Mouse (Mus musculus): ENCODE results near the gene Lmntd1. TPM values are rescaled to one million over a fixed set of nuclear protein-coding genes. Genes with fewer than 3 reads are reported as not detected.

Lmntd1 gene
- polyA plus RNA-seq, 1 experiment from 2014 or later = 0.33 TPM

DNA sequence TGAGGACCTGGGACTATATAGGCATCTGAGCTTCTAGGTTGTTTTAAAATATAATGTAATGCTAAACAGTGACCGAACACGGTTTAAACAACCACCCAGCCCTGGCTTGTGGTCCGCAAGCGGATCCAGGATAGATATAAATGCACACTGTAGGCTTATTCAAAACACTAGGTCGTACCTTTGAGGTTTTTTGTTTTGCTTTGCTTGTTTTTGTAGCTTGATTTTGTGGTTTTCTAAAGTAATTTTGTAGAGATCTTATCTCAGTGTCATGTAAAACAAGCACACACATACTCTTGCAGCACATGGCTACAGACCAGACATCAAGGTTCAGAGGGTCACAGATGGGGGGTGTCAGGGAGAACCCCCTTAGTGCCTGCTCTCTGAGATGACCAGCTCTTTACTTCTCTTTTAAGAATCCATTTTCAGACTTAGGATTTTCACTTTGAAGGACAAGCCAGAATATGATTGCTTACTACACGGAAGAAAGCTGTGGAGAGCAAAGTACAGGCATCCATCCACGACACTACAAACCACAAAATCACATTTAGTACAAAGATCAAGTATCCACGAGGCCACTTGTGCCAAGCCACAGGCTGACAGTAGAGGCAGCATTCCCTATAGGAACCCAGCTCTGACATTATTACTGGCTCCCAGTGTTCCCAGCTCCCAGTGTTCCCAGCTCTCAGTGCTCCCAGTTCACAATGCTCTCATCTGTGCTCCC is 196.2 kb downstream of the Lmntd1 start:
- Histone ChIP-seq H3K36me3 (ENCODE audit: control insufficient read depth, insufficient read depth, low read length) (no peaks in the 10 kb centered on the region), H3K4me3 (ENCODE audit: low read depth, low read length) (no peak overlapping the region), H3K4me1 (replicated peaks; ENCODE audit: control insufficient read depth, insufficient read depth, low read length) (no peaks in the 10 kb centered on the region), H3K27me3 (ENCODE audit: control insufficient read depth, insufficient read depth, low read length) (no peaks in the 10 kb centered on the region), H3K27ac (ENCODE audit: low read depth, low read length) (no peak overlapping the region), H3K4me2 (ENCODE audit: low read depth, low read length, severe bottlenecking) (no peak overlapping the region), H3K9me3 (ENCODE audit: control insufficient read depth, low read length) (no peaks in the 10 kb centered on the region), H3K9ac (ENCODE audit: low read length) (no peak overlapping the region)
- ATAC-seq (replicated peaks; ENCODE audit: low FRiP score) (no peak), DNase-seq (ENCODE audit: low spot score) (peak; percentile 15)
- WGBS = 83% methylated on average over 8 of the region's 8 CpGs

- Histone ChIP-seq H3K9ac (ENCODE audit: low read length) (no peak overlapping the region), H3K27ac (ENCODE audit: low read depth, low read length) (no peak overlapping the region), H3K4me1 (replicated peaks; ENCODE audit: control insufficient read depth, insufficient read depth, low read length) (no peaks in the 10 kb centered on the region), H3K4me3 (ENCODE audit: low read depth, low read length) (no peak overlapping the region), H3K27me3 (ENCODE audit: control insufficient read depth, insufficient read depth, low read length) (no peaks in the 10 kb centered on the region), H3K4me2 (ENCODE audit: low read depth, low read length, severe bottlenecking) (no peak overlapping the region), H3K9me3 (ENCODE audit: control insufficient read depth, low read length) (no peaks in the 10 kb centered on the region), H3K36me3 (ENCODE audit: control insufficient read depth, insufficient read depth, low read length) (no peaks in the 10 kb centered on the region)
- DNase-seq (ENCODE audit: low spot score) (peak; percentile 63), ATAC-seq (replicated peaks; ENCODE audit: low FRiP score) (no peak)
- 74% methylated on average over 16 of the region's 16 CpGs for WGBS
These were observed 197.0 kb downstream of the Lmntd1 start for GRCm38 (mm10) chr6:145417014-145417719.

DNA sequence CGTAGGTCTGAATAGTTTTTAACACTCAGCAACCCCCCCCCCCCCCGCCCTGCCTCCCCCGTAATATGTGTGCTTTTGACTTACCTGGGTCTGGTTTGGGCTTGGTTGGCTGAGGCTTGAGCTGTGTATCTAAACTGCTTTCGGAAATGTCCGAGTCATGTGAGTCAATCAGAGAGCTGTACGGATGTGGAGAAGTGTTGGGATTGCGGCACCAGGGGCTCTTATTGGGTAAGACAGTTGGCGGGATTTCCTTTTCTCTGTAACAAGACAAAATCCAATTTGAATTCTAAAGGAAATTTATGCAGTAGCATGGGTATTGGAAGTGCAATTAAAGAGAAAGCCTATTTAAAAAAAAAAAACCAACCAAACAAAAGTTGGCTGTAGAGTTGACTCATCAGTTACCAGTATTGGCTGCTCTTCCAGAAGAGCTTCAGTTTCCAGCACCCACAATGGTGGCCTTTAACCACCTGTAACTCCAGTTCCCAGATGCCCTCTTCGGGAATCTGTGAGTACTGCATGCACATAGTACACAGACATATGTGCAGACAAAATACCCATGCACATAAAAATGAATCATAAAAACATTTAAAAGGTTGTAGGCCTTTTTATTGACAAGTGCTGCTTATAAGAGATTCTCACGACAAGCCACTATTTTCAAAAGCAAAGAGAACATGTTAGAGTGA is 209.6 kb downstream of the Lmntd1 start:
- H3K27me3 ChIP-seq (ENCODE audit: control insufficient read depth, insufficient read depth, low read length) = no peaks in the 10 kb centered on the region
- no peaks in the 10 kb centered on the region for H3K36me3 ChIP-seq (ENCODE audit: control insufficient read depth, insufficient read depth, low read length)
- H3K27ac ChIP-seq (ENCODE audit: low read depth, low read length) = no peak overlapping the region
- H3K9ac ChIP-seq (ENCODE audit: low read length) = no peak overlapping the region
- ATAC-seq (replicated peaks; ENCODE audit: low FRiP score) (no peak), DNase-seq (ENCODE audit: low spot score) (no peak)
- peaks cover 2% of the 10 kb centered on the region; the same call in 1 of the 2 replicates for H3K4me1 ChIP-seq (replicated peaks; ENCODE audit: control insufficient read depth, insufficient read depth, low read length)
- H3K4me2 ChIP-seq (ENCODE audit: low read depth, low read length, severe bottlenecking) = no peak overlapping the region
- no peak overlapping the region for H3K4me3 ChIP-seq (ENCODE audit: low read depth, low read length)
- no peaks in the 10 kb centered on the region for H3K9me3 ChIP-seq (ENCODE audit: control insufficient read depth, low read length)
- WGBS = 92% methylated on average over 10 of the region's 10 CpGs

DNA sequence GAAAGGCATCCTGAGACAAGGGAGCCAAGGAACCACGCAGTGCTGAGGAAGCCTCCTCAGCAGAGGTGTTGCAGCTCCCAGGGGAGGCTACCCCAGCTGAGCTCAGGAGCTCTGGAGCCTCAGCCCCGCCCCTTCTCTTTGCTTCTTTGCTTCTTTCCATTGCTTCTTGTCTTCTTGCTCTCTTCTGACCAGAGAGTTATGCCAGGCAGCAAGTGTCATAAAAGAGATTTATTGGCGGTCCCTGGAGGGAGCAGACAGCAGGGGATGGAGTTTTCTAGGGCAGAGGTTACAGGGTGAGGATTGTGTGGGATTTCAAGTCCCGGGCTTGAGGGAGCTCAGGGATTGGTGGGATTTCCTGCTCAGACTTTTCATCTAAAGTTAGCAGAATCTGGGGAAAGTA is 213.0 kb downstream of the Lmntd1 start:
- no peak overlapping the region for H3K4me2 ChIP-seq (ENCODE audit: low read depth, low read length, severe bottlenecking)
- H3K27me3 ChIP-seq (ENCODE audit: control insufficient read depth, insufficient read depth, low read length) = no peaks in the 10 kb centered on the region
- H3K27ac ChIP-seq (ENCODE audit: low read depth, low read length) = no peak overlapping the region
- 29% methylated on average over 4 of the region's 4 CpGs for WGBS
- DNase-seq (ENCODE audit: low spot score) (peak; percentile 28), ATAC-seq (replicated peaks; ENCODE audit: low FRiP score) (no peak)
- H3K9ac ChIP-seq (ENCODE audit: low read length) = no peak overlapping the region
- H3K4me3 ChIP-seq (ENCODE audit: low read depth, low read length) = no peak overlapping the region
- no peaks in the 10 kb centered on the region for H3K9me3 ChIP-seq (ENCODE audit: control insufficient read depth, low read length)
- H3K36me3 ChIP-seq (ENCODE audit: control insufficient read depth, insufficient read depth, low read length) = no peaks in the 10 kb centered on the region
- peaks cover 2% of the 10 kb centered on the region; the same call in 1 of the 2 replicates for H3K4me1 ChIP-seq (replicated peaks; ENCODE audit: control insufficient read depth, insufficient read depth, low read length)

- H3K4me3 ChIP-seq (ENCODE audit: low read depth, low read length) = no peak overlapping the region
- H3K36me3 ChIP-seq (ENCODE audit: control insufficient read depth, insufficient read depth, low read length) = no peaks in the 10 kb centered on the region
- 87% methylated on average over 4 of the region's 4 CpGs for WGBS
- ATAC-seq (replicated peaks; ENCODE audit: low FRiP score) = no peak
- DNase-seq (ENCODE audit: low spot score) = peak; percentile 48
- peaks cover 2% of the 10 kb centered on the region; the same call in 1 of the 2 replicates for H3K4me1 ChIP-seq (replicated peaks; ENCODE audit: control insufficient read depth, insufficient read depth, low read length)
- H3K4me2 ChIP-seq (ENCODE audit: low read depth, low read length, severe bottlenecking) = no peak overlapping the region
- no peak overlapping the region for H3K27ac ChIP-seq (ENCODE audit: low read depth, low read length)
- no peaks in the 10 kb centered on the region for H3K27me3 ChIP-seq (ENCODE audit: control insufficient read depth, insufficient read depth, low read length)
- no peak overlapping the region for H3K9ac ChIP-seq (ENCODE audit: low read length)
- H3K9me3 ChIP-seq (ENCODE audit: control insufficient read depth, low read length) = no peaks in the 10 kb centered on the region
These were observed 216.2 kb downstream of the Lmntd1 start for GRCm38 (mm10) chr6:145397881-145398280.

- ATAC-seq (replicated peaks; ENCODE audit: low FRiP score) (no peak), DNase-seq (ENCODE audit: low spot score) (no peak)
- Histone ChIP-seq H3K9me3 (ENCODE audit: control insufficient read depth, low read length) (no peaks in the 10 kb centered on the region), H3K36me3 (ENCODE audit: control insufficient read depth, insufficient read depth, low read length) (no peaks in the 10 kb centered on the region), H3K4me1 (replicated peaks; ENCODE audit: control insufficient read depth, insufficient read depth, low read length) (peaks cover 2% of the 10 kb centered on the region; the same call in 1 of the 2 replicates), H3K4me3 (ENCODE audit: low read depth, low read length) (no peak overlapping the region), H3K4me2 (ENCODE audit: low read depth, low read length, severe bottlenecking) (no peak overlapping the region), H3K27me3 (ENCODE audit: control insufficient read depth, insufficient read depth, low read length) (no peaks in the 10 kb centered on the region), H3K9ac (ENCODE audit: low read length) (no peak overlapping the region), H3K27ac (ENCODE audit: low read depth, low read length) (no peak overlapping the region)
- 87% methylated on average over 2 of the region's 2 CpGs for WGBS
These were observed 217.6 kb downstream of the Lmntd1 start for GRCm38 (mm10) chr6:145396534-145396933.

DNA sequence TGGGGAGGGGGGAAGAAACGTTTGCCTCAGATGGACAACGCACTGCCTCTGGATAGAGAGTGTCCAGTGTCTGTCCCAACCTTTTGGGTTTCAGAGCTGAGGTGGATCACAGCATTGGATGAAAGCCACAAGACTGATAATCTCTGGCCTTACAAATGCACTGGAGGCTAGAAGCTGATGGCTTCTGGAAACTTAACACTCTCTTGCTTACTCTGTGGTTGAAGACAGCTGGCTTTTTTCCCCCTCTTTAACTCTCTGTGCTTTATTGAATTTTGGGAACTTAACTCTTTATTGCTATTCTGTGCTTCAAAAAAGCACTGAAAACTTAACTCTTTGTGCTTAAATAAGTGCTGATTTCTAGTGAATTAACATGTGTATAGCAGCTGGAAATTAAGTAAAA is 223.7 kb downstream of the Lmntd1 start:
- ATAC-seq (replicated peaks; ENCODE audit: low FRiP score) (no peak), DNase-seq (ENCODE audit: low spot score) (no peak)
- 66% methylated on average over 2 of the region's 2 CpGs for WGBS
- H3K36me3 ChIP-seq (ENCODE audit: control insufficient read depth, insufficient read depth, low read length) = no peaks in the 10 kb centered on the region
- H3K27ac ChIP-seq (ENCODE audit: low read depth, low read length) = no peak overlapping the region
- H3K4me2 ChIP-seq (ENCODE audit: low read depth, low read length, severe bottlenecking) = no peak overlapping the region
- no peaks in the 10 kb centered on the region for H3K27me3 ChIP-seq (ENCODE audit: control insufficient read depth, insufficient read depth, low read length)
- no peak overlapping the region for H3K9ac ChIP-seq (ENCODE audit: low read length)
- H3K9me3 ChIP-seq (ENCODE audit: control insufficient read depth, low read length) = no peaks in the 10 kb centered on the region
- no peaks in the 10 kb centered on the region for H3K4me1 ChIP-seq (replicated peaks; ENCODE audit: control insufficient read depth, insufficient read depth, low read length)
- no peak overlapping the region for H3K4me3 ChIP-seq (ENCODE audit: low read depth, low read length)

DNA sequence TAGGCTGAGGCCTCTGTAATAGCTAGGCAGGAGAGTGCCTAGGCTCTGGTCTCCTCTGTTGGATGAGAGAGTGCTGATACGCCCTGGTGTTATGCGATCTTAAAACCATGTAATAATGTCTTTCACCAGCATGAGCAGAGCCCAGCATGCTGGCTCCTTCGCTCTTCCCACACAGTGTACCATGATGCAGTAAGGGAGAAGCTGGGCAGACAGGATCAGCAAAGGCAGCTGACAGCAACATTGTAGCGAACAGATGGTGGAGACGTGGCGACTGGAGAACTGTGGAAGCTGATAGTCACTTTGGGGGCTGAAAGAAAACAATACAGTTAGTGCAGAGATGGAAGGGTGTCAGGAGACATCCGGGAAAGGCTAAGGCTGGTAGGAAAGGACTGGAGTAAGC is 224.2 kb downstream of the Lmntd1 start:
- Histone ChIP-seq H3K36me3 (ENCODE audit: control insufficient read depth, insufficient read depth, low read length) (no peaks in the 10 kb centered on the region), H3K27ac (ENCODE audit: low read depth, low read length) (no peak overlapping the region), H3K4me2 (ENCODE audit: low read depth, low read length, severe bottlenecking) (no peak overlapping the region), H3K9ac (ENCODE audit: low read length) (no peak overlapping the region), H3K4me1 (replicated peaks; ENCODE audit: control insufficient read depth, insufficient read depth, low read length) (no peaks in the 10 kb centered on the region), H3K9me3 (ENCODE audit: control insufficient read depth, low read length) (no peaks in the 10 kb centered on the region), H3K27me3 (ENCODE audit: control insufficient read depth, insufficient read depth, low read length) (no peaks in the 10 kb centered on the region), H3K4me3 (ENCODE audit: low read depth, low read length) (no peak overlapping the region)
- ATAC-seq (replicated peaks; ENCODE audit: low FRiP score) (no peak), DNase-seq (ENCODE audit: low spot score) (no peak)
- WGBS = 77% methylated on average over 7 of the region's 7 CpGs
